Mouse (Mus musculus) neural tube, postnatal 0 days (tissue): ENCODE measurements around the gene Ropn1. TPM values are rescaled to one million over a fixed set of nuclear protein-coding genes. Genes with fewer than 3 reads are reported as not detected.

Experiments used
- polyA plus RNA-seq: library from polyadenylated mRNA; unstranded; fragments of >200 nt; fragmentation: Nextera tagmentation; extraction: Ambion mirVana; gene quantifications from 2 replicates; pipeline ENCODE4 v1.2.1, GENCODE M21; 2015

Ropn1 gene
- polyA plus RNA-seq = 0.30 TPM in 1 of 2 replicates, not detected in the other

DNA sequence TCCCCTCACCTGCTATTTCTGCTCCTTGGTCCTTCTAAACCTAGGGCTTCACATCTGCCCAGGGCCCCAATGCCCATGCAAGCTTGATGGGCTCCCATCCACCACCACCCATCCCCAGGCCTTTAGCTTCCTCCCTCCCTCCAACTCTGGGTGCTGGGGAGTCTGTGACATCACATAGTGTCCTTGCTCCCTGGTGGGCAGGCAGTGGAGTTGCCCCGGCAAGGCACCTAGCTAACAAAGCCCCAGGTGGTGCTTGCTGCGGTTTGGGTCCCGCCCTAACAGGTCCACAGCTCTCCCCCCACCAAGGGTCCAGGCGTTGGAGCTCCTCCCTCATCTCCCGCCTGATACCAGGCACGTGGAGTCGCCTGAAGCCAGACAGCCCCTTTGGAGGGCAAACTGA is at the start of gene Ropn1:
Gene Ropn1 (plus strand): TSS at position 301 of the 400 bp plus-strand sequence.

GRCm38 (mm10) chr16:34690334-34691144 is 40.8 kb downstream of the Ropn1 start, which contains the start of gene Ccdc14:
TSS of gene Ccdc14 (plus strand) at chr16:34690616.

Other genes starting within 250 kb of the Ropn1 start
- gene Kalrn, start 76.4 kb upstream of the Ropn1 start, polyA plus RNA-seq = 12.6 and 15.6 TPM in 2 replicates
- 2.1 and 2.5 TPM in 2 replicates for gene Ccdc14, start 40.7 kb downstream of the Ropn1 start, polyA plus RNA-seq
- gene Mylk, start 95.3 kb downstream of the Ropn1 start, polyA plus RNA-seq = 3.5 and 4.0 TPM in 2 replicates